ENCODE assay signal across 7 mouse cellular contexts in the genomic region with DNA sequence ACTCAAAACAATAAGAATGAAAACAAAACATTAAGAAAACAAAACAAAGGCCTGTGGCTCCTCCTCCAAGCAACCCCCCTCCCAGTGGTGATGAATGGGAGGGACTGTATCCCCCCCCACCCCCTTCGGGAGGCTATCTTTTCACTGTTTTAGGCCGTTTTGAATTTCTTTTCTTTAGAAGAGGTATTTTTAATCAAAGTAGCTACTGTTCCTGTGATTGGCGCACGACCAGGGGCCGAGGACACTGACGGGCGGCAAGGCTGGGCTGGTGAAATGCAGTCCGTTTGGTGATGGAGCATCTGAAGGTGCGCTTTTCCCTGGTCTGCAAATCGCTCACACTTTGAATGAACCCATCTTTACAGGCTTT. TPM values are rescaled to one million over a fixed set of nuclear protein-coding genes. Genes with fewer than 3 reads are reported as not detected.
DNase-seq lines count a peak whose midpoint lies in the region; ATAC-seq lines count a peak whose summit lies in the region.

A gene (plus strand): TSS at position 165 of the 367 bp plus-strand sequence.

- H3K4me2 ChIP-seq in intestine, embryonic 15.5 days (replicated peaks) = peak within 1 kb of the TSS; percentile 71
- peak within 1 kb of the TSS; percentile 59 for H3K4me2 ChIP-seq in limb, embryonic 15.5 days
- H3K4me2 ChIP-seq in neural tube, embryonic 13.5 days = peak within 1 kb of the TSS; percentile 74

- ATAC-seq in CD4-positive, CD25-positive, alpha-beta regulatory T cell, adult 4 months = peak; percentile 8
- ATAC-seq in granulocyte monocyte progenitor cell, adult 5-6 weeks (replicated peaks; ENCODE audit: poor library complexity, severe bottlenecking) = peak; percentile 5
- ATAC-seq in intestine, embryonic 15.5 days = peak; percentile 43
- ATAC-seq in limb, embryonic 15.5 days (ENCODE audit: insufficient number of reproducible peaks, low FRiP score, low TSS enrichment, low read depth) = peak; percentile 4; the same call in 1 of the 2 replicates
- peak; percentile 48 for ATAC-seq in neural tube, embryonic 13.5 days (ENCODE audit: low read depth)

- H3K4me3 ChIP-seq in embryonic facial prominence, embryonic 10.5 days = peak within 1 kb of the TSS; percentile 81
- H3K4me3 ChIP-seq in intestine, embryonic 15.5 days (replicated peaks) = peak within 1 kb of the TSS; percentile 77
- peak within 1 kb of the TSS; percentile 69 for H3K4me3 ChIP-seq in limb, embryonic 15.5 days
- peak within 1 kb of the TSS; percentile 70 for H3K4me3 ChIP-seq in neural tube, embryonic 13.5 days

- peak; percentile 35 for DNase-seq in MN1 (ENCODE audit: low spot score)
- no peak for DNase-seq in embryonic facial prominence, embryonic 10.5 days (ENCODE audit: low spot score)

- peak within 1 kb of the TSS; percentile 99 for H3K27ac ChIP-seq in embryonic facial prominence, embryonic 10.5 days (replicated peaks)
- peak within 1 kb of the TSS; percentile 97 for H3K27ac ChIP-seq in intestine, embryonic 15.5 days
- peak within 1 kb of the TSS; percentile 97 for H3K27ac ChIP-seq in limb, embryonic 15.5 days
- peak within 1 kb of the TSS; percentile 100 for H3K27ac ChIP-seq in neural tube, embryonic 13.5 days (replicated peaks)

- H3K27me3 ChIP-seq in embryonic facial prominence, embryonic 10.5 days (replicated peaks; ENCODE audit: low read depth, poor library complexity, severe bottlenecking) = no peaks in the 10 kb centered on the region
- no peaks in the 10 kb centered on the region for H3K27me3 ChIP-seq in intestine, embryonic 15.5 days (replicated peaks)
- no peaks in the 10 kb centered on the region for H3K27me3 ChIP-seq in limb, embryonic 15.5 days
- H3K27me3 ChIP-seq in neural tube, embryonic 13.5 days = no peaks in the 10 kb centered on the region

- peaks cover 15% of the 10 kb centered on the region for H3K4me1 ChIP-seq in embryonic facial prominence, embryonic 10.5 days
- peaks cover 6% of the 10 kb centered on the region; the same call in 1 of the 2 replicates for H3K4me1 ChIP-seq in intestine, embryonic 15.5 days (replicated peaks)
- H3K4me1 ChIP-seq in limb, embryonic 15.5 days = peaks cover 4% of the 10 kb centered on the region; the same call in 1 of the 2 replicates
- H3K4me1 ChIP-seq in neural tube, embryonic 13.5 days (replicated peaks) = peaks cover 29% of the 10 kb centered on the region

- H3K9me3 ChIP-seq in embryonic facial prominence, embryonic 10.5 days = no peaks in the 10 kb centered on the region
- no peaks in the 10 kb centered on the region for H3K9me3 ChIP-seq in intestine, embryonic 15.5 days
- H3K9me3 ChIP-seq in limb, embryonic 15.5 days = no peaks in the 10 kb centered on the region
- H3K9me3 ChIP-seq in neural tube, embryonic 13.5 days = no peaks in the 10 kb centered on the region

- no peaks in the 10 kb centered on the region for H3K36me3 ChIP-seq in embryonic facial prominence, embryonic 10.5 days (replicated peaks)
- H3K36me3 ChIP-seq in intestine, embryonic 15.5 days = no peaks in the 10 kb centered on the region
- H3K36me3 ChIP-seq in limb, embryonic 15.5 days = no peaks in the 10 kb centered on the region
- H3K36me3 ChIP-seq in neural tube, embryonic 13.5 days = no peaks in the 10 kb centered on the region

- under 1% methylated on average over 10 of the region's 10 CpGs for WGBS in embryonic facial prominence, embryonic 10.5 days
- WGBS in intestine, embryonic 15.5 days = 0% methylated on average over 10 of the region's 10 CpGs
- 0% methylated on average over 10 of the region's 10 CpGs for WGBS in limb, embryonic 15.5 days
- WGBS in neural tube, embryonic 13.5 days = 0% methylated on average over 10 of the region's 10 CpGs

- H3K9ac ChIP-seq in intestine, embryonic 15.5 days = peak within 1 kb of the TSS; percentile 88
- peak within 1 kb of the TSS; percentile 76 for H3K9ac ChIP-seq in limb, embryonic 15.5 days
- peak within 1 kb of the TSS; percentile 97 for H3K9ac ChIP-seq in neural tube, embryonic 13.5 days

RNA-seq across cellular contexts. Expression of the gene that starts here (rescaled TPM):
- 1 to 10 TPM; 2.6 to 3.5 TPM for polyA plus RNA-seq in CD4-positive, CD25-positive, alpha-beta regulatory T cell, adult 4 months (2017; shearing (Covaris generic))
- polyA plus RNA-seq in embryonic facial prominence, embryonic 10.5 days (2016; fragmentation: Nextera tagmentation; extraction: Ambion mirVana) = 33.8 and 36.6 TPM in 2 replicates
- total RNA-seq in granulocyte monocyte progenitor cell, adult 5-6 weeks (2014; fragmentation: Nextera tagmentation) = 22.8 and 23.1 TPM in 2 replicates
- total RNA-seq in granulocyte monocyte progenitor cell, adult 5-6 weeks (2017) = 31.0 and 44.0 TPM in 2 replicates
- 17.8 and 19.5 TPM in 2 replicates for polyA plus RNA-seq in intestine, embryonic 15.5 days (2015; fragmentation: Nextera tagmentation; extraction: Ambion mirVana)
- polyA plus RNA-seq in limb, embryonic 15.5 days (2015; fragmentation: Nextera tagmentation; extraction: Ambion mirVana) = 22.6 and 22.9 TPM in 2 replicates
- polyA plus RNA-seq in neural tube, embryonic 13.5 days (2015; fragmentation: Nextera tagmentation; extraction: Ambion mirVana) = 65.9 and 70.3 TPM in 2 replicates
